Mouse (Mus musculus) forebrain, embryonic 16.5 days (tissue): ENCODE measurements around the gene Nynrin. TPM values are rescaled to one million over a fixed set of nuclear protein-coding genes. Genes with fewer than 3 reads are reported as not detected.

Source experiments
- ATAC-seq: fragments of 200-750 bp; cut with Nextera tagmentation; 2 replicates; pipeline ENCODE4 v1.8.0; 2017; ENCODE audit warnings: mild to moderate bottlenecking, moderate library complexity
- H3K27ac ChIP-seq: fragments of 300-500 bp; sonication (generic); 2 replicates; pipeline ENCODE4 v1.5.1; 2014; ENCODE audit warnings: low read length, control low read depth
- H3K27me3 ChIP-seq: fragments of 300-500 bp; sonication (generic); replicated peaks from 2 replicates; pipeline ENCODE4 v1.6.1; 2014; ENCODE audit warnings: low read length; ENCODE audit not compliant: control insufficient read depth, insufficient read depth
- H3K36me3 ChIP-seq: fragments of 300-500 bp; sonication (generic); 2 replicates; pipeline ENCODE4 v1.6.1; 2014; ENCODE audit not compliant: control insufficient read depth, insufficient read depth
- H3K4me1 ChIP-seq: fragments of 300-500 bp; sonication (generic); replicated peaks from 2 replicates; pipeline ENCODE4 v1.6.1; 2014; ENCODE audit warnings: low read length; ENCODE audit not compliant: control insufficient read depth, insufficient read depth
- H3K4me2 ChIP-seq: fragments of 300-500 bp; sonication (generic); 2 replicates; pipeline ENCODE4 v1.6.1; 2014; ENCODE audit warnings: mild to moderate bottlenecking, low read length, control low read depth
- H3K4me3 ChIP-seq: fragments of 300-500 bp; sonication (generic); replicated peaks from 2 replicates; pipeline ENCODE4 v1.5.1; 2014; ENCODE audit warnings: mild to moderate bottlenecking, low read length, control low read depth
- H3K9ac ChIP-seq: fragments of 300-500 bp; sonication (generic); replicated peaks from 2 replicates; pipeline ENCODE4 v1.6.1; 2014; ENCODE audit warnings: low read depth, low read length, control low read depth
- H3K9me3 ChIP-seq: fragments of 300-500 bp; sonication (generic); 2 replicates; pipeline ENCODE4 v1.6.1; 2016; ENCODE audit warnings: low read length; ENCODE audit not compliant: control insufficient read depth
- WGBS: fragments of 180-500 bp; shearing (Covaris S2); extraction: QIAGEN DNeasy Blood & Tissue Kit; methylation state at CpG from one replicate; pipeline ENCODE4 v1.1.7; 2014; 5-methylcytosine and 5-hydroxymethylcytosine counted together
- polyA plus RNA-seq: library from polyadenylated mRNA; unstranded; fragments of >200 nt; fragmentation: Nextera tagmentation; extraction: Ambion mirVana; gene quantifications from 2 replicates; pipeline ENCODE4 v1.2.1, GENCODE M21; 2015

Gene Nynrin
- polyA plus RNA-seq, result 11.3 and 13.2 TPM in 2 replicates

DNA sequence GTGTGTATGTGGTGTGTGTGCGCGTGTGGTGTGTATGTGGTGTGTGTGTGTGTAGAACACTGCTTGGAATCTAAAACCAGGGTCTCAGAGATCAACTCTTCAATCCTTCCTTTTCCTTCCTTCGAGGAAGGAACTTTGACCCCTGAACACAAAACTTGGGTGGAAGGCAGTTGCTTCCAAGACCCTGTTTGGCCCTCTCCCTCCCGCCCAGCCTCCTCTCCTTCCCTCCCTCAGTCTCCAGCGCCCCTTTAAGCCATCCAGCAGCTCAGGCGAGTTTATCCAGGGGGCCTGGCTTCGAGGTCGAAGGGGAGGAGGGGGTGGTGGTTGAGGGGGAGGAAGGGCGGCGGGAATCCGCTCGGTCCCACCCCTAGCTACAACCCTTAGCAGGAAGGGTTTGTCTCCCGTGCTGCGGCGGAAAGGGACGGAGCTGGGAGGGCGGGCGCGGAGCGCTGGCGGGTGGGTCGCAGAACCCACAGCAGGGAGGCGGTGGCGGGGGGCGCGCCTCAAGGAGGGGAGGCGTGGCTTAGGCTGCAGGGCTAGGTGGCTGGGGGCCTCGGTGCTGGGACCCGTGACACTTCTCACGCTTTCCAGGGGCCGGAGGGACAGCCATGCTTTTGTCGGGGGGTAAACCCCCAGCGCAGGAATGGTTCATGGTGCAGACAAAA lies at the start of gene Nynrin:
Gene Nynrin (plus strand): TSS at position 390 of the 665 bp plus-strand sequence.
- Histone ChIP-seq H3K4me2 (peak within 1 kb of the TSS; percentile 79), H3K4me3 (peak within 1 kb of the TSS; percentile 84), H3K27me3 (no peaks in the 10 kb centered on the region), H3K27ac (peak within 1 kb of the TSS; percentile 90), H3K36me3 (no peaks in the 10 kb centered on the region; the same call in 1 of the 2 replicates), H3K9me3 (no peaks in the 10 kb centered on the region), H3K9ac (peak within 1 kb of the TSS; percentile 85), H3K4me1 (peaks cover 49% of the 10 kb centered on the region)
- peak; percentile 83 for ATAC-seq
- under 1% methylated on average over 32 of the region's 33 CpGs for WGBS

DNA sequence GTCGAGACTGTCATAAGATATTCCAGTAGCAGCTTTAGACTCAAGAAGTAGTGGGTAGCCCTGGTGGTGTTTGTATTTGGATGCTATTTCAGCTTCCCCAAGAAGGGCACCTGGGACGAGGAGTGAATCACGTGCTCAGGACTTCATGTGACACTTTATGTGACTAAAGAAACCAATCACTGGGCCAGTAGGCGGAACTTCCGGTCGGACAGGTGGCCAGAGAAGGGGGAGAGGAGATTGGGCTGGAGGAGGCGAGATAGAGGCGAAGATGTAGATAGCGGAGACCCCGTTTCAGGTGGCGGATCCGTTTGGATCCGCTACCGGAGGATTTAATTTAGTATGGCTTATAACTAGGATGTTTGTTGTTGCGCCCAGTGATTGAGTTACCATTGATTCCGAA lies 38.9 kb upstream of the Nynrin start:
- H3K9me3 ChIP-seq, result no peaks in the 10 kb centered on the region
- H3K4me1 ChIP-seq, result no peaks in the 10 kb centered on the region
- H3K36me3 ChIP-seq, result no peaks in the 10 kb centered on the region
- ATAC-seq, result peak; percentile 82
- peak overlapping the region; percentile 46 for H3K4me3 ChIP-seq
- peak overlapping the region; percentile 7 for H3K9ac ChIP-seq
- WGBS, result 15% methylated on average over 16 of the region's 16 CpGs
- peak overlapping the region; percentile 56 for H3K4me2 ChIP-seq
- H3K27me3 ChIP-seq, result no peaks in the 10 kb centered on the region
- H3K27ac ChIP-seq, result no peak overlapping the region

DNA sequence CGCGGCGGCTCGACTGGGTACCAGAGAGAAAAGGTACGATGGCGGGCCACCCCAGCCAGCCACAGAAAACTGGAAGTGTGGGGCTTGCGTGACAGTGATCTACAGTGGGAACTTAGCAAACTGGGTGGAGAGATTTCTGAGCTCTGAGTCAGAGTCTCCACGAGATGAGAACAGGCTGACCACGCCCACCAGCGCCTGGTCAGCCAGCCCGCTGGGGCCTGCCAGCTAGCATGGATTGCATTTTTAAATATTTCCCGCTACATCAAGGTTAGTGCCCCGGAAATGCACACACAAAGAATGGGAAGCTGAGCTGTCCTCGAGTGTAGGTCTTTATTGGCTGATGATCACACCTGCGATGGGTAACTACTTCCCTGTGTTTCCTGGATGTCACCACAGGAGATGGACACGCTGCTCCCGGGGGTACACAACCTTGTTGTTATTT lies 38.5 kb upstream of the Nynrin start:
- ATAC-seq, result peak; percentile 55
- H3K27ac ChIP-seq, result no peak overlapping the region
- WGBS, result 19% methylated on average over 17 of the region's 17 CpGs

DNA sequence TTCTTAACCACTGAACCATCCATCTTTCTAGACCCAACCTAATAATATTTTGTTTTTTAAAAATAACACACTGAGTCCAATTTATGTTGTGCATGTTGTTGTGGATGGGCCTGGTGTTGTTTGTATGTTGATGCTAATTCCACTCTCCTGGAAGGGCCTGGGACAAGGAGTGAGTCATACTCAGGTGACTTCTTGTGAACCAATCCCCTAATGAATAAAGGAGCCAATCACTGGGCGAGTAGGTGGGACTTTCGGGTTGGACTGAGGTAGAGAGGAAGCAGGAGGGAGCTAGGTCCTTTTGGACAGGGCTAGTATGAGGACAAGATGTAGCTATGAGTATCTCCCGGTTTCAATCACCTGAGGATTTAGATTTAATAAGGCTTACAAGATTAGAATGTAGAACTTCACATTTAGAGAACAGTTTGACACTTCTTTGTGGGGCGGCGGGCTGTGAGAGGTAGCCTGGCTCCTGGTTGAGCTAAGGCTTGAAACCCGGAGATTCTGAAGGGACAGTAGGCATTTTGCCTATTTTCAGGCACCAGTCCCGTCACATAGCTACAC lies 33.9 kb upstream of the Nynrin start:
- 83% methylated on average over 7 of the region's 7 CpGs for WGBS
- Histone ChIP-seq H3K4me2 (no peak overlapping the region), H3K4me3 (no peak overlapping the region), H3K27me3 (no peaks in the 10 kb centered on the region), H3K36me3 (no peaks in the 10 kb centered on the region), H3K9me3 (no peaks in the 10 kb centered on the region), H3K27ac (no peak overlapping the region), H3K4me1 (peaks cover 12% of the 10 kb centered on the region), H3K9ac (no peak overlapping the region)
- no peak for ATAC-seq

More for the DNA sequence above, 38.5 kb upstream of the Nynrin start:
- Histone ChIP-seq H3K4me1 (no peaks in the 10 kb centered on the region), H3K36me3 (no peaks in the 10 kb centered on the region), H3K4me2 (peak overlapping the region; percentile 56), H3K9ac (peak overlapping the region; percentile 7), H3K9me3 (no peaks in the 10 kb centered on the region), H3K4me3 (peak overlapping the region; percentile 46), H3K27me3 (no peaks in the 10 kb centered on the region)

DNA sequence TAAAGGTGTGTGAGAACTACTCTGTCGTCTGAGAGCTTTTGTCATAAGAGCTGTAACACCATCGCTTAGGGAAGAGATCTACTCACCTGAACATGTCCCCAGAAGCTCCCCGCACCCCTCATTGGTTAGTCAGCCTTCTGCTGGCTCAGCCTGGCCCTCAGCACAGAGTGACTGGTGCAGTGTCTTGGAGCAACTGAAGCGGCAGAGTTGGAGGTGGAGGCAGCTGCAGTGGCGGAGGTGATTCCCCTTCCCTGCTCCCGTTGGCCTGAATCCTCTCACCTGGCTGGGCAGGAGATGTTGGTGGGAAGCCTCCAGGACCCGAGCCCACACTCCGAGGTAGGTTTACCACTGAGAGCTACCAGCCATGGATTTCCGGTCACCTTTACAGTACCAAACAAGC lies 33.2 kb upstream of the Nynrin start:
- no peak overlapping the region for H3K9ac ChIP-seq
- no peaks in the 10 kb centered on the region for H3K36me3 ChIP-seq
- no peak for ATAC-seq
- H3K9me3 ChIP-seq, result no peaks in the 10 kb centered on the region
- WGBS, result 84% methylated on average over 9 of the region's 9 CpGs
- peaks cover 18% of the 10 kb centered on the region for H3K4me1 ChIP-seq
- no peak overlapping the region for H3K4me3 ChIP-seq
- no peaks in the 10 kb centered on the region for H3K27me3 ChIP-seq
- H3K4me2 ChIP-seq, result no peak overlapping the region
- no peak overlapping the region for H3K27ac ChIP-seq

DNA sequence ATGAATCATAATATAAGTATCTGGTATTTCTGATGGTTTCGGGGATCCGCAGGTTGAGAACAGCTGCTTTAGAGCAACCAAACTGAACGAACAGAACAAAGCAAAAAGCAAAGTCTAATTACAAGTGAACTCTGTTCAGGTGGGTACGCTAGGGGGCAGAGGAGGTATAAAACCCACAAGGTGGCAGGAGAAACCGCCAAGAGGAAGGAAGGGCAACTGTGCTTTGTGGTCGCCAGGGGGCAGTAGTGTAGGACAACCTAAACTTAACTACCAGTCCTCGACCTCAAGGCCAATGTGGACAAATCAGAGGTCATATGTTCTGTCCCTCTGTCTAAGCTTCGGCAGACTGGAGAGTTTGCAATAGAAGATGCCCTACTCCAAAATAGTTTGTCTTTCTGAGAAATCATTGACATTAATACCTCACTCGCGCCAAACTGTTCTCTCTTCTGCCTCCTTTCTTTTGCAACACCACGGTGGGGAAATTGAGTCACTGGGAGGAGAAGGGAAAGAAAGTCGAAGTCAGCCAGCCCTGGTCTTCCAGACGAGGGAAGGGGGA lies 31.3 kb upstream of the Nynrin start:
- Histone ChIP-seq H3K36me3 (no peaks in the 10 kb centered on the region), H3K27me3 (no peaks in the 10 kb centered on the region), H3K4me2 (peak overlapping the region; percentile 69), H3K9ac (no peak overlapping the region; the same call in 1 of the 2 replicates), H3K4me1 (peaks cover 31% of the 10 kb centered on the region), H3K27ac (peak overlapping the region; percentile 69; the same call in 1 of the 2 replicates), H3K9me3 (no peaks in the 10 kb centered on the region), H3K4me3 (peak overlapping the region; percentile 49)
- ATAC-seq, result peak; percentile 21; the same call in 1 of the 2 replicates
- 5% methylated on average over 13 of the region's 13 CpGs for WGBS

DNA sequence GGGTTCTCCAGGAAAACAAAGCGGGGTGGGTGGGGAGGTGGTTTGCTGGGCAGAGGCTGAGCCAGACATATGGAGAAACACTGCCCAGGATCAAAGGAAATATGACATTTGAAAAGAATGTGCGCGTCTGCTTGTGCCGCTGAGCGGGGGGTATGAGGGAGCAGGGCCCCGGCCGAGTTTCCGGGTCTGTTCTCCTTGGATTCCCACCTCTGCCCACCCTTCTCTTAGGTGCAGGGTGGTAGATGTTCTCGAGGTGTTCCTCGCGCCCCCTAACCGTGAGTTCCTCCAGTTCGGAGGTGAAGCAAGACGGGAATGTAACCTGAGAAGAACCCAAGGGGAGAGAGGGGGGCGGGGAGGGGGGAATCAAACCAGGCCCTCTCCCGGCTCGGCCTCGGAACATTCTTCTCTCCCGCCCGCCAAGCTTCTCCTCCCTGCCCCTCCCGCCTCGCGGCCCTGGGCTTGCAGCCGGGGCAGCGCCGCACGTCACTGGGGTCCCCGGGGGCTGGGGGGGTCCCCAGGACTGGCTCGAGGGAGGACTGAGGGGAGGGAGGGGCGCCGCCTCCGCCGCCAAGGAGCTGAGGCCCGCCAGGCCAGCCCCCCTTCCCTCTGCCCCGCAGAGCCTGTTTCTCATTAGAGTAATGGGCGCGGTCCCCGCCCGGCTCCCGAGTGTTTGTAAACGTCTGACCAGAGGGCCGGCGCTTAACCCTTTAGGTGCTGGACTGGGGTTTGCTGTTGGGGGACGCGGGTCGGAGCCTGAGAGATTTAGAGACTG lies 30.6 kb upstream of the Nynrin start, which contains the start of gene Nfatc4:
Gene Nfatc4 (plus strand): TSS at position 154 of the 772 bp plus-strand sequence.
- Histone ChIP-seq H3K4me2 (peak within 1 kb of the TSS; percentile 69), H3K27me3 (no peaks in the 10 kb centered on the region), H3K36me3 (no peaks in the 10 kb centered on the region), H3K27ac (peak within 1 kb of the TSS; percentile 69), H3K9me3 (no peaks in the 10 kb centered on the region), H3K4me3 (peak within 1 kb of the TSS; percentile 49), H3K9ac (peak within 1 kb of the TSS; percentile 61), H3K4me1 (peaks cover 31% of the 10 kb centered on the region)
- under 1% methylated on average over 46 of the region's 46 CpGs for WGBS
- ATAC-seq, result peak; percentile 63

DNA sequence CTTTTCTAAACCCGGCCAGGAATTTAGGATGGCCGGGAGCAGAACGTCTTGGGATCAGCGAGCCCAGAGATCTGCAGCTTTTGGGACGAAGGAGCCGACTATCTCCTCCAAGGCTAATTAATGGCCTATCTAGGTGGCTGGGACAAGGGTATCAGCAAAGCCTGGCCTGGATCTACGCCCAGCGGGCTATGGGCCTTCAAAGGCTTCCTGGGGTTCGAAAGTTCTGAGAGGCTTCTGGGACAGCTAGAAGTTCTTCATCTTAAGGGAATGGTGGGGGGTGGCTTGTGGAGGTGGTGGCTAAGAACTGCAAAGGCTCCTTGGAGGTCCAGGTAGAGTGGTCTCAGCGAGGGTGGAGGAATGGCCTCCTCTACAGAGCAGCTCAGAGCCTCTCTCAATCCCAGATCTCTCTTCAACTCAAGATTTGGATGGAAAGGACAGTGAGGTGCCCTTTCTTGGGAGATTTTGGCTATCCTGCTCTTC lies 29.8 kb upstream of the Nynrin start:
- WGBS, result 3% methylated on average over 10 of the region's 10 CpGs
- H3K4me1 ChIP-seq, result peaks cover 31% of the 10 kb centered on the region
- H3K36me3 ChIP-seq, result no peaks in the 10 kb centered on the region
- peak overlapping the region; percentile 61; the same call in 1 of the 2 replicates for H3K9ac ChIP-seq
- H3K9me3 ChIP-seq, result no peaks in the 10 kb centered on the region
- H3K27me3 ChIP-seq, result no peaks in the 10 kb centered on the region
- peak overlapping the region; percentile 69 for H3K4me2 ChIP-seq
- H3K4me3 ChIP-seq, result peak overlapping the region; percentile 49
- ATAC-seq, result no peak
- H3K27ac ChIP-seq, result peak overlapping the region; percentile 66; the same call in 1 of the 2 replicates
